Mouse (Mus musculus) stomach, postnatal 0 days (tissue): ENCODE data around the gene Dbh. TPM values are rescaled to one million over a fixed set of nuclear protein-coding genes. Genes with fewer than 3 reads are reported as not detected.

Experiments used
- ATAC-seq: fragments of 200-750 bp; cut with Nextera tagmentation; 2 replicates; pipeline ENCODE4 v1.8.0; 2017; ENCODE audit not compliant: low FRiP score, low TSS enrichment
- DNase-seq: peaks from one replicate; pipeline ENCODE4 v3.0.0-alpha.2; 2016; ENCODE audit warnings: low spot score
- H3K27ac ChIP-seq: fragments of 300-500 bp; sonication (generic); replicated peaks from 2 replicates; pipeline ENCODE4 v1.5.1; 2014; ENCODE audit warnings: mild to moderate bottlenecking, control low read depth
- H3K27me3 ChIP-seq: fragments of 300-500 bp; sonication (generic); 2 replicates; pipeline ENCODE4 v1.6.1; 2014; ENCODE audit warnings: low read length; ENCODE audit not compliant: control insufficient read depth, insufficient read depth
- H3K36me3 ChIP-seq: fragments of 300-500 bp; sonication (generic); 2 replicates; pipeline ENCODE4 v1.6.1; 2014; ENCODE audit warnings: low read length, mixed read lengths; ENCODE audit not compliant: control insufficient read depth, insufficient read depth
- H3K4me1 ChIP-seq: fragments of 300-500 bp; sonication (generic); replicated peaks from 2 replicates; pipeline ENCODE4 v1.6.1; 2014; ENCODE audit warnings: antibody characterized with exemption; ENCODE audit not compliant: control insufficient read depth, insufficient read depth
- H3K4me2 ChIP-seq: fragments of 300-500 bp; sonication (generic); replicated peaks from 2 replicates; pipeline ENCODE4 v1.6.1; 2014; ENCODE audit warnings: low read depth, mild to moderate bottlenecking, control low read depth, moderate library complexity
- H3K4me3 ChIP-seq: fragments of 300-500 bp; sonication (generic); 2 replicates; pipeline ENCODE4 v1.5.1; 2014; ENCODE audit warnings: low read depth, low read length, control low read depth
- H3K9ac ChIP-seq: fragments of 300-500 bp; sonication (generic); 2 replicates; pipeline ENCODE4 v1.6.1; 2014; ENCODE audit warnings: mild to moderate bottlenecking, low read length, control low read depth, mixed read lengths
- H3K9me3 ChIP-seq: fragments of 300-500 bp; sonication (generic); 2 replicates; pipeline ENCODE4 v1.6.1; 2016; ENCODE audit warnings: low read length; ENCODE audit not compliant: control insufficient read depth
- CTCF ChIP-seq: IDR thresholded peaks from 2 replicates; pipeline ENCODE4 v1.5.1; 2016; ENCODE audit warnings: antibody characterized with exemption, low read depth, mild to moderate bottlenecking, moderate library complexity
- EP300 ChIP-seq: optimal IDR thresholded peaks from 2 replicates; pipeline ENCODE3; 2016; ENCODE audit warnings: antibody characterized with exemption
- WGBS: fragments of 180-500 bp; shearing (Covaris S2); extraction: QIAGEN DNeasy Blood & Tissue Kit; methylation state at CpG from one replicate; pipeline ENCODE4 v1.1.7; 2014; 5-methylcytosine and 5-hydroxymethylcytosine counted together
- polyA plus RNA-seq: library from polyadenylated mRNA; unstranded; fragments of >200 nt; fragmentation: Nextera tagmentation; extraction: Ambion mirVana; gene quantifications from 2 replicates; pipeline ENCODE4 v1.2.1, GENCODE M21; 2015

Dbh gene
- polyA plus RNA-seq, result 0.13 and 0.22 TPM in 2 replicates

- no peak for TF ChIP-seq CTCF
- no peak for TF ChIP-seq EP300
- ATAC-seq, result no peak
- Histone ChIP-seq H3K27ac (no peak within 1 kb of the TSS), H3K4me2 (no peak within 1 kb of the TSS), H3K9ac (no peak within 1 kb of the TSS), H3K36me3 (no peaks in the 10 kb centered on the region), H3K4me3 (no peak within 1 kb of the TSS), H3K4me1 (no peaks in the 10 kb centered on the region), H3K27me3 (no peaks in the 10 kb centered on the region), H3K9me3 (no peaks in the 10 kb centered on the region)
- no peak for DNase-seq
- 78% methylated on average over 12 of the region's 12 CpGs for WGBS
Measured at GRCm38 (mm10) chr2:27164796-27165590, at the start of gene Dbh. Dbh (plus strand) TSS chr2:27165233.

- no peak overlapping the region for H3K27ac ChIP-seq
- no peak overlapping the region for H3K4me2 ChIP-seq
- 33% methylated on average over 4 of the region's 4 CpGs for WGBS
- no peak for TF ChIP-seq EP300
- no peak for ATAC-seq
- no peak overlapping the region for H3K4me3 ChIP-seq
- no peak overlapping the region for H3K9ac ChIP-seq
- no peaks in the 10 kb centered on the region for H3K36me3 ChIP-seq
- H3K9me3 ChIP-seq, result no peaks in the 10 kb centered on the region
- H3K27me3 ChIP-seq, result no peaks in the 10 kb centered on the region
- no peaks in the 10 kb centered on the region for H3K4me1 ChIP-seq
- DNase-seq, result no peak
Measured at GRCm38 (mm10) chr2:27118452-27118851, 46.6 kb upstream of the Dbh start.

GRCm38 (mm10) chr2:27119766-27120165 lies 45.3 kb upstream of the Dbh start:
- H3K9ac ChIP-seq, result no peak overlapping the region
- no peaks in the 10 kb centered on the region for H3K27me3 ChIP-seq
- H3K4me2 ChIP-seq, result no peak overlapping the region
- WGBS, result 83% methylated on average over 2 of the region's 2 CpGs
- ATAC-seq, result no peak
- H3K36me3 ChIP-seq, result no peaks in the 10 kb centered on the region
- H3K27ac ChIP-seq, result no peak overlapping the region
- H3K9me3 ChIP-seq, result no peaks in the 10 kb centered on the region
- H3K4me3 ChIP-seq, result no peak overlapping the region
- no peak for TF ChIP-seq CTCF
- no peak for TF ChIP-seq EP300
- DNase-seq, result no peak
- no peaks in the 10 kb centered on the region for H3K4me1 ChIP-seq

GRCm38 (mm10) chr2:27120241-27120641 lies 44.8 kb upstream of the Dbh start:
- H3K4me1 ChIP-seq, result no peaks in the 10 kb centered on the region
- H3K9ac ChIP-seq, result no peak overlapping the region
- H3K27ac ChIP-seq, result no peak overlapping the region
- H3K27me3 ChIP-seq, result no peaks in the 10 kb centered on the region
- H3K36me3 ChIP-seq, result no peaks in the 10 kb centered on the region
- H3K4me3 ChIP-seq, result no peak overlapping the region
- DNase-seq (peak; percentile 21), ATAC-seq (no peak)
- WGBS, result 42% methylated on average over 8 of the region's 8 CpGs
- no peaks in the 10 kb centered on the region for H3K9me3 ChIP-seq
- H3K4me2 ChIP-seq, result no peak overlapping the region
- no peak for TF ChIP-seq CTCF

- DNase-seq, result peak; percentile 18
- Histone ChIP-seq H3K9ac (no peak overlapping the region), H3K4me3 (no peak overlapping the region), H3K36me3 (no peaks in the 10 kb centered on the region), H3K4me1 (no peaks in the 10 kb centered on the region), H3K4me2 (no peak overlapping the region), H3K9me3 (no peaks in the 10 kb centered on the region), H3K27me3 (no peaks in the 10 kb centered on the region), H3K27ac (no peak overlapping the region)
- TF ChIP-seq EP300 (no peak), CTCF (no peak)
- ATAC-seq, result peak; percentile 52; the same call in 1 of the 2 replicates
- WGBS, result 19% methylated on average over 8 of the region's 9 CpGs
Measured at GRCm38 (mm10) chr2:27121626-27122355, 43.2 kb upstream of the Dbh start.

GRCm38 (mm10) chr2:27122578-27122977 lies 42.5 kb upstream of the Dbh start:
- Histone ChIP-seq H3K9me3 (no peaks in the 10 kb centered on the region), H3K4me3 (no peak overlapping the region), H3K4me2 (no peak overlapping the region), H3K27ac (no peak overlapping the region), H3K36me3 (no peaks in the 10 kb centered on the region), H3K4me1 (no peaks in the 10 kb centered on the region), H3K27me3 (no peaks in the 10 kb centered on the region), H3K9ac (no peak overlapping the region)
- DNase-seq (no peak), ATAC-seq (no peak)
- 63% methylated on average over 9 of the region's 9 CpGs for WGBS
- no peak for TF ChIP-seq CTCF
- no peak for TF ChIP-seq EP300
